Mouse (Mus musculus) liver, adult (tissue): ENCODE data around the gene Atp8a2.

Experiments
- GATA4 ChIP-seq: IDR thresholded peaks from 2 replicates; pipeline ENCODE4 v1.6.1; 2014; ENCODE audit warnings: mild to moderate bottlenecking, low read length; ENCODE audit not compliant: insufficient replicate concordance

Gene Atp8a2

GRCm38 (mm10) chr14:59705326-59706058 lies 491.5 kb downstream of the Atp8a2 start:
- no peak for TF ChIP-seq GATA4

- TF ChIP-seq GATA4, result no peak
Measured at GRCm38 (mm10) chr14:59701492-59701891, 495.5 kb downstream of the Atp8a2 start.

GRCm38 (mm10) chr14:59695160-59695559 lies 501.8 kb downstream of the Atp8a2 start:
- no peak for TF ChIP-seq GATA4

- no peak for TF ChIP-seq GATA4
Measured at GRCm38 (mm10) chr14:59692164-59692563, 504.8 kb downstream of the Atp8a2 start.

GRCm38 (mm10) chr14:59691402-59691801 lies 505.6 kb downstream of the Atp8a2 start:
- TF ChIP-seq GATA4, result no peak

- TF ChIP-seq GATA4, result no peak
Measured at GRCm38 (mm10) chr14:59690954-59691353, 506.0 kb downstream of the Atp8a2 start.

- no peak for TF ChIP-seq GATA4
Measured at GRCm38 (mm10) chr14:59689596-59689995, 507.4 kb downstream of the Atp8a2 start.

- no peak for TF ChIP-seq GATA4
Measured at GRCm38 (mm10) chr14:59686229-59686628, 510.8 kb downstream of the Atp8a2 start.

- TF ChIP-seq GATA4, result no peak
Measured at GRCm38 (mm10) chr14:59685343-59685742, 511.6 kb downstream of the Atp8a2 start.

GRCm38 (mm10) chr14:59681906-59682305 lies 515.1 kb downstream of the Atp8a2 start:
- no peak for TF ChIP-seq GATA4

- no peak for TF ChIP-seq GATA4
Measured at GRCm38 (mm10) chr14:59677598-59678003, 519.4 kb downstream of the Atp8a2 start.

GRCm38 (mm10) chr14:59675330-59675729 lies 521.6 kb downstream of the Atp8a2 start:
- no peak for TF ChIP-seq GATA4

GRCm38 (mm10) chr14:59674556-59674955 lies 522.4 kb downstream of the Atp8a2 start:
- TF ChIP-seq GATA4, result no peak

- TF ChIP-seq GATA4, result no peak
Measured at GRCm38 (mm10) chr14:59672893-59673515, 524.0 kb downstream of the Atp8a2 start.

GRCm38 (mm10) chr14:59657098-59657497 lies 539.9 kb downstream of the Atp8a2 start:
- TF ChIP-seq GATA4, result no peak

- no peak for TF ChIP-seq GATA4
Measured at GRCm38 (mm10) chr14:59656591-59656990, 540.4 kb downstream of the Atp8a2 start.

- TF ChIP-seq GATA4, result no peak
Measured at GRCm38 (mm10) chr14:59649337-59649736, 547.6 kb downstream of the Atp8a2 start.

- TF ChIP-seq GATA4, result no peak
Measured at GRCm38 (mm10) chr14:59648611-59649010, 548.4 kb downstream of the Atp8a2 start.
